Mouse (Mus musculus) olfactory bulb, adult 2 months (tissue): ENCODE data around the gene Man2a1.

ENCODE experiments used
- CTCF ChIP-seq: fragments of 200-500 bp; IDR thresholded peaks from 2 replicates; pipeline ENCODE4 v1.5.1; 2012; ENCODE audit warnings: low read depth, mild to moderate bottlenecking, low read length, moderate library complexity; ENCODE audit not compliant: insufficient read depth
- POLR2A ChIP-seq: fragments of 200-500 bp; IDR thresholded peaks from 2 replicates; pipeline ENCODE4 v1.6.1; 2012; ENCODE audit warnings: mild to moderate bottlenecking, low read depth, low read length, moderate library complexity; ENCODE audit not compliant: insufficient read depth

- no peak for TF ChIP-seq CTCF
- no peak for TF ChIP-seq POLR2A
Observed at GRCm38 (mm10) chr17:64643644-64644043, 43.1 kb downstream of the Man2a1 start.
